In the genomic region with DNA sequence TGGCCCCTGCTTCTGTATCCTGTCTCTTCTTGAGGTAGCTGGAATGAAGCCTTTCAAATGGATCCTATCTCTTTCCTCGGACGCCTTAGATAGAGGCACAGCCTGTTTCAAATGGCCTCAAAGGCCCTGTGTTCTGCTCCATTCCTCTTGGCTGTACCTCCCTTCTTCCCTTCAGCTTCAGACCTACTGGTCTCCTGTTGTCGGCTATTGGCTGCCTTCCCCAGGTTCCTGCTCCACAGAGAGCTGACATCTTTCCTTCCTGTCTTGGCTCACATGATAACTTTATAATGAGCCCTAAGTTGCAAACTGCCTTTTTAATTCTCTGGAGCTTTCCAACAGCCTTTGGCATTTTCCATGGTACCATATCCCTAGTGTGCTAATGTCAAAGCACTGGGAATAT, we compare ENCODE assay signal across 24 mouse cellular contexts. TPM values are rescaled to one million over a fixed set of nuclear protein-coding genes. Genes with fewer than 3 reads are reported as not detected.
DNase-seq lines count a peak whose midpoint lies in the region; ATAC-seq and TF ChIP-seq lines count a peak whose summit lies in the region.
"Had no signal": no experiment of that assay in that cellular context is flagged by ENCODE, and none has a peak within 500 bp of the region (broad histone marks: within the 10 kb centered on the region; RNA-seq: fewer than 3 reads in every experiment).

No protein-coding gene starts in this region.

- no peak overlapping the region for H3K4me2 ChIP-seq in midbrain, embryonic 11.5 days
- no peak overlapping the region for H3K4me2 ChIP-seq in midbrain, postnatal 0 days (ENCODE audit: low read depth, low read length, poor library complexity, severe bottlenecking)
- H3K4me2 ChIP-seq: embryonic facial prominence, embryonic 13.5 days; forebrain, embryonic 13.5 days; hindbrain, embryonic 13.5 days had no signal

- H3K27ac ChIP-seq in midbrain, embryonic 11.5 days (ENCODE audit: low read depth, low read length) = no peak overlapping the region
- H3K27ac ChIP-seq in midbrain, postnatal 0 days (ENCODE audit: low read depth, low read length) = no peak overlapping the region
- H3K27ac ChIP-seq: embryonic facial prominence, embryonic 13.5 days; forebrain, embryonic 13.5 days; heart, embryonic 10.5 days; hindbrain, embryonic 13.5 days; hindbrain, postnatal 0 days had no signal

- ATAC-seq in midbrain, embryonic 11.5 days (ENCODE audit: low FRiP score) = no peak
- ATAC-seq in midbrain, postnatal 0 days (ENCODE audit: low FRiP score) = no peak
- ATAC-seq: forebrain, embryonic 13.5 days; hindbrain, postnatal 0 days had no signal

- no peak overlapping the region for H3K4me3 ChIP-seq in midbrain, embryonic 11.5 days (ENCODE audit: low read depth, low read length)
- no peak overlapping the region for H3K4me3 ChIP-seq in midbrain, postnatal 0 days (ENCODE audit: low read depth, low read length)
- H3K4me3 ChIP-seq: embryonic facial prominence, embryonic 13.5 days; forebrain, embryonic 13.5 days; heart, embryonic 10.5 days; hindbrain, embryonic 13.5 days had no signal

- DNase-seq in cerebellum, adult 11-12 months = peak; percentile 27
- DNase-seq in cerebellum, adult 8-10 months = no peak
- peak; percentile 80 for DNase-seq in midbrain, embryonic 11.5 days (ENCODE audit: low spot score, missing footprints)
- no peak for DNase-seq in midbrain, postnatal 0 days (ENCODE audit: low spot score)
- DNase-seq in cerebellum, postnatal 25 days = peak; percentile 38 to 57
- DNase-seq in spleen, postnatal 36 days (ENCODE audit: low spot score in 2 of 2) = no peak
- DNase-seq in urinary bladder, postnatal 4 days (ENCODE audit: low spot score in 2 of 2) = no peak
- DNase-seq: adrenal gland, postnatal 14 days; gastrocnemius, postnatal 10 days; heart, adult 18-20 months; heart, postnatal 14 days; kidney, adult 11 months had no signal

- H3K27me3 ChIP-seq in midbrain, embryonic 11.5 days (ENCODE audit: control insufficient read depth, insufficient read depth, low read length) = no peaks in the 10 kb centered on the region
- H3K27me3 ChIP-seq in midbrain, postnatal 0 days (ENCODE audit: insufficient read depth, low read length) = no peaks in the 10 kb centered on the region
- H3K27me3 ChIP-seq: embryonic facial prominence, embryonic 13.5 days; forebrain, embryonic 13.5 days; hindbrain, embryonic 13.5 days had no signal

- no peaks in the 10 kb centered on the region for H3K9me3 ChIP-seq in midbrain, embryonic 11.5 days (ENCODE audit: control insufficient read depth, low read length)
- no peaks in the 10 kb centered on the region for H3K9me3 ChIP-seq in midbrain, postnatal 0 days (ENCODE audit: low read length)
- H3K9me3 ChIP-seq: embryonic facial prominence, embryonic 13.5 days; forebrain, embryonic 13.5 days; heart, embryonic 10.5 days; hindbrain, embryonic 13.5 days had no signal

- no peaks in the 10 kb centered on the region; the same call in 1 of the 2 replicates for H3K36me3 ChIP-seq in midbrain, embryonic 11.5 days (ENCODE audit: control insufficient read depth, insufficient read depth, low read length)
- peaks cover 22% of the 10 kb centered on the region for H3K36me3 ChIP-seq in midbrain, postnatal 0 days (ENCODE audit: insufficient read depth, low read length)

- 95% methylated on average over 3 of the region's 3 CpGs for WGBS in midbrain, embryonic 11.5 days
- WGBS in midbrain, postnatal 0 days = 89% methylated on average over 3 of the region's 3 CpGs

- H3K9ac ChIP-seq in midbrain, embryonic 11.5 days (ENCODE audit: low read length) = no peak overlapping the region
- no peak overlapping the region for H3K9ac ChIP-seq in midbrain, postnatal 0 days (replicated peaks; ENCODE audit: low read length, poor library complexity, severe bottlenecking)
- H3K9ac ChIP-seq: embryonic facial prominence, embryonic 13.5 days; forebrain, embryonic 13.5 days; hindbrain, embryonic 13.5 days had no signal

- H3K4me1 ChIP-seq in midbrain, embryonic 11.5 days (ENCODE audit: control insufficient read depth, insufficient read depth, low read length) = no peaks in the 10 kb centered on the region
- H3K4me1 ChIP-seq in midbrain, postnatal 0 days (ENCODE audit: insufficient read depth, low read length) = no peaks in the 10 kb centered on the region
- H3K4me1 ChIP-seq: embryonic facial prominence, embryonic 13.5 days; forebrain, embryonic 13.5 days; heart, embryonic 10.5 days; hindbrain, embryonic 13.5 days had no signal

- TF ChIP-seq CTCF in midbrain, postnatal 0 days (IDR thresholded peaks at IDR 0.05) = no peak

RNA-seq across cellular contexts. Expression of a gene that starts 14.1 kb away (rescaled TPM):
- not detected in 2 replicates for polyA plus RNA-seq in midbrain, embryonic 11.5 days (2014; fragmentation: Nextera tagmentation; extraction: Ambion mirVana)
- total RNA-seq in midbrain, postnatal 0 days (2014; rRNA removed) = 0.24 and 0.27 TPM in 2 replicates
- 0.07 TPM in 2 replicates for polyA plus RNA-seq in midbrain, postnatal 0 days (2015; fragmentation: Nextera tagmentation; extraction: Ambion mirVana)
- total RNA-seq: adrenal gland, adult 18-20 months; adrenal gland, postnatal 14 days; gastrocnemius, postnatal 10 days; gastrocnemius, postnatal 4 days; heart, adult 18-20 months; heart, postnatal 14 days; hematopoietic stem cell, adult 5-6 weeks; hindbrain, postnatal 0 days; MEL had no signal
- polyA plus RNA-seq: forebrain, embryonic 13.5 days; heart, embryonic 10.5 days; heart, embryonic 14.5 days; hindbrain, embryonic 13.5 days; hindbrain, postnatal 0 days had no signal

RNA-seq across cellular contexts. Expression of a gene that starts 47.8 kb away (rescaled TPM):
- polyA plus RNA-seq in midbrain, embryonic 11.5 days (2014; fragmentation: Nextera tagmentation; extraction: Ambion mirVana) = not detected in 2 replicates
- not detected in 2 replicates for total RNA-seq in midbrain, postnatal 0 days (2014; rRNA removed)
- not detected in 2 replicates for polyA plus RNA-seq in midbrain, postnatal 0 days (2015; fragmentation: Nextera tagmentation; extraction: Ambion mirVana)
- total RNA-seq: adrenal gland, adult 18-20 months; adrenal gland, postnatal 14 days; gastrocnemius, postnatal 10 days; gastrocnemius, postnatal 4 days; heart, adult 18-20 months; heart, postnatal 14 days; hematopoietic stem cell, adult 5-6 weeks; hindbrain, postnatal 0 days; MEL had no signal
- polyA plus RNA-seq: C2C12; cortical plate, adult 2 months; embryonic facial prominence, embryonic 13.5 days; forebrain, embryonic 13.5 days; heart, embryonic 10.5 days; heart, embryonic 14.5 days; hindbrain, embryonic 13.5 days; hindbrain, postnatal 0 days had no signal

Comparison
In these comparisons a context has a peak if more than half of its experiments do, and no peak if none do; other contexts are left out.
1. DNase-seq: peak in cerebellum, adult 11-12 months (single experiment), midbrain, embryonic 11.5 days (single experiment) and cerebellum, postnatal 25 days (2 of 2); none in cerebellum, adult 8-10 months (single experiment), midbrain, postnatal 0 days (single experiment), spleen, postnatal 36 days (0 of 2) and urinary bladder, postnatal 4 days (0 of 2).